Mouse (Mus musculus) cortical plate, adult 2 months (tissue): ENCODE results near the gene Rmnd5b.

Experiments
- CTCF ChIP-seq: fragments of 200-500 bp; IDR thresholded peaks from 2 replicates; pipeline ENCODE4 v1.5.1; 2011; ENCODE audit warnings: mild to moderate bottlenecking, control low read depth, low read length; ENCODE audit not compliant: insufficient read depth; ENCODE audit errors: extremely low read depth
- POLR2A ChIP-seq: fragments of 200-500 bp; IDR thresholded peaks from 2 replicates; pipeline ENCODE4 v1.6.1; 2011; ENCODE audit warnings: mild to moderate bottlenecking, low read length, control low read depth; ENCODE audit not compliant: insufficient read depth; ENCODE audit errors: extremely low read depth

- no peak for TF ChIP-seq CTCF
- no peak for TF ChIP-seq POLR2A
Observed at GRCm38 (mm10) chr11:51658705-51659104, 23.0 kb upstream of the Rmnd5b start.
